Mouse (Mus musculus) ES-Bruce4 (cell line): ENCODE measurements around the gene Zbtb34.

Source experiments
- CTCF ChIP-seq: IDR thresholded peaks from one replicate; pipeline ENCODE4 v1.8.1; 2011; ENCODE audit warnings: low read depth, low read length
- EP300 ChIP-seq: IDR thresholded peaks from 2 replicates; pipeline ENCODE4 v1.6.1; 2011; ENCODE audit warnings: low read depth, low read length; ENCODE audit not compliant: insufficient read depth

- TF ChIP-seq CTCF (no peak), EP300 (no peak)
Observed at GRCm38 (mm10) chr2:33459660-33460059, 28.5 kb upstream of the Zbtb34 start.
